Mouse (Mus musculus): ENCODE measurements at regions not wholly inside any gene's neighbourhood (a gene's known extent, or its start where the extent isn't known, plus 50 kb on each side); places are given as distances from the start of the nearest gene placed in this dataset.

GRCm38 (mm10) chr16:93017025-93017424, 191.1 kb upstream of the Runx1 start:
- no peak for TF ChIP-seq CTCF (IDR thresholded peaks at IDR 0.05; ENCODE audit: low read depth, low read length)
- no peak for TF ChIP-seq GATA1 (IDR thresholded peaks at IDR 0.05; ENCODE audit: borderline replicate concordance, low read length)
- TF ChIP-seq TAL1 (conservative IDR thresholded peaks at IDR 0.05; ENCODE audit: low read depth, low read length): no peak
